Mouse (Mus musculus) frontal cortex, postnatal 10 days (tissue): Measurements from ENCODE around the gene Zfp277.

Source experiments
- DNase-seq, 2 experiments: peaks; one replicate each; pipeline ENCODE4 v3.0.0; 2022; ENCODE audit warnings: low spot score in 2 of 2, mixed read lengths in 1 of 2

Zfp277 gene

GRCm38 (mm10) chr12:40378621-40379537 is 66.8 kb downstream of the Zfp277 start:
- DNase-seq, result no peak

DNA sequence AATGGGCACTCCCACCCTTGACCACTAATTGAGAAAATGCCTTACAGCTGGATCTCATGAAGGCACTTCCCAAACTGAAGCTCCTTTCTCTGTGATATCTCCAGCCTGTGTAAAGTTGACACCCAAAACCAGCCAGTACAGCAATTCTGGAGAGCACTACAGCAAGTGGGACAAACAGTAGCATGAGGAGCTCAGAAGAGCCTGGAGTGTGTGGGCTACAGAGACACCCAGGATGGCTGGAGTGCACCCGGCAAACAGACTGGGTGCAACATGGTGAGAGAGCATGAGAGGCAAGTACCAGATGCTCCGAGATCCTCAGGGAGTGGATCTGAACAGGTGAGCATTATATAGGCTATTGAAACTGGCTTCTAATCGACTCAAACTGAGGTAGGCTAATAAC is 93.8 kb downstream of the Zfp277 start:
- DNase-seq, result no peak

- DNase-seq, result no peak
Measured at GRCm38 (mm10) chr12:40348251-40348650, 97.5 kb downstream of the Zfp277 start.

- DNase-seq, result no peak
Measured at GRCm38 (mm10) chr12:40347060-40347698, 98.5 kb downstream of the Zfp277 start.

DNA sequence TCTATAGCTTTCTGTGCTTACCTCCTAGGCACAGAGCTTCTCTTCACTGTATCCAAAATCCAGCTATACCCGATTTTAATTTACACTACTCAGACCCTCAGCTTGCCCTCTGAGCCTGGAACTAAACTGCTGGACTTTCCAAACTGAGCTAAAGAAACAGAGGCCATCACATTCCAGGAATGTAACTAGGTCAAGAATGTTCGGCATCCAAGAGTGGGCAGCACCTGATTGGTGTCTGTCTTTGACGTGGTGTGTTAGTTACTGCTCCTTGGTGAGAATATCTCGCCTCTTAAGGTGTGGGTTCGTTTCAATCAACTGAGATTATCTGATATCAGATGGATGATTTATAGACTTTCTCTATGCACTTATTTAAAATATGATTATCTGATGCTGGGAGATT is 104.3 kb downstream of the Zfp277 start:
- DNase-seq, result no peak

DNA sequence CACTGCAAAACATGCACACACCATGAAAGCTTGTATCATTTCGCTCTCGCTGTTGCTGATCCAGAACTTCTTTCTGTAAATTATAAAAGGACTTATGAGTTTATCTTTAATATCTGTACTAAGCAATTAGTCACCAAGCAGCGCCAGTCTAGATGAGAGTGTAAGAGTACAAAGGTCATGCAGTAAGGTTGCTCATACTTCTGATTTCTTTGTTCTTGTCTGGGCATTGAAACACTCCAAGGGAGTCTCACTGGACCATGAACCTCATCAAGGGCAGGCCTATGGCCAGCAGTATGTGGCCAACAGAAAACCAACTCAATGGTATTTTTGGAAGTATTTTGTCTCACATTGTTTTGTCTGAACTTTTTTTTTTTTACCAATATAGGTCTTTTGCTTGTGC is 110.4 kb downstream of the Zfp277 start:
- DNase-seq, result no peak

DNA sequence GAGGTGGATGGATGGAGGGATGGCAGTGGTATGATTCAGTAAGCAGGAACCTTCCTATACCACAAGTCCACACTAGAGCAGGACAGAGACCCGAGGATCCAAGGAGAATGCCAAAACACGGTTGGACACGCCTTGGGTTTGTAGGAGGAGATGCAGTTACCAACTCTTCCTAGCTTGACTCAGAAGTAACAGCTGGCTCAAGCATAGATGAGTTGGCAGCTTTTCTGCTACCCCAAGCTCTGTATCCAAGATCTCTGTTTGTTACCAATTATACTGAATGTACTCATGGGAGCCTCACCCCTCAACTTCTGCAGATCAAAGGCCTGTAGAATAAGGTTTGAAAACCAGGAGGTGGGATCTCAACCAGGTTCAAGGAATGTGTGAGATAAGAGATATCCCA is 114.2 kb downstream of the Zfp277 start:
- DNase-seq, result no peak

DNA sequence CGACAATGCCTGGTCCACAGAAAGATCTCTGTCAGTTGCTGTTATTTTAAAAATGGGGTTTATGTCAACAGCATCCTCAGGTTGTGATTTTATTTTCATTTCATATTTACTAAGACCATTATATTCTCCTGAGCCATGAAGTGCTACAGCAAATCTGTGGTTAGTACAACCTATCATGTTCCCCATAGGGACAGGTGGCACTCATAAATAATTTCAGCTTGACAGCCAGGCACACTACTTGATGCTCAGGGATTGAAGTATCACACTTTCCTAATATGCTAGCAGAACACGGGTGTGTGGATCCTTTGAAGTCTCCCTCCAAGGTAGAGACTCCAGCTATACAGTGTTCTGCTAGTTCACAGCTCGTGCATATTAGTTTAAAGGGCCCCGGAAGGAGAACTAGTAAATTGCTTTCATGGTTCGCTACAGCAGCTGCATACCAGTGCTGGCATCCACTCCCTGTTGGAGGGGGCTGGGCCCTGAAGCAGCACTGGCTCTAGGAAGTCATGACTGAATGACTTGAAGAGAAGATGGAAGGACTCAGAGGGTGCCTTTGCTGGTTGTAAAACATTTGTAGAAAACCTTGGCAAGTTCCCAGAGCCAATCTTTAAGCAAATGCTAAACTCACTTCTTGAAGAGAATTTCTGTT is 118.6 kb downstream of the Zfp277 start:
- DNase-seq, result no peak

GRCm38 (mm10) chr12:40325582-40325981 is 120.1 kb downstream of the Zfp277 start:
- no peak for DNase-seq

DNA sequence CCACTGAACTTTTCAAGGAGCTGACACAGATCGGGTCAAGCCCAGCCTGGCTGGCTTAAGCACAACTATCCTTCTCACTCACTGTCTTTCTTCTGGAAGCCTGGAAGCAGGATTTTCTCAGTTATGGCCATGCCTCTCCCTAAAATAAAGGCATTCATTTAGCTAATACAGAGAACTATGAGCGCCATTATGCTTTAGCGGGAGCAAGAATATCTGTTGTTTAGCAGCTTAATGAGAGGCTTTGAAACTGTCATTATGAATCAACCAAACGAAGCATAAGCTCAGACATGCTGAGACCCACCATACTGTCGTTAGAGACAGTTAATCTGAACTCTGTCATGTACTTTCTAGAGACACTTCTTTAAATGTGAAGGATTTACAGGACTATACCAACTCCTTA is 120.9 kb downstream of the Zfp277 start:
- DNase-seq, result no peak

DNA sequence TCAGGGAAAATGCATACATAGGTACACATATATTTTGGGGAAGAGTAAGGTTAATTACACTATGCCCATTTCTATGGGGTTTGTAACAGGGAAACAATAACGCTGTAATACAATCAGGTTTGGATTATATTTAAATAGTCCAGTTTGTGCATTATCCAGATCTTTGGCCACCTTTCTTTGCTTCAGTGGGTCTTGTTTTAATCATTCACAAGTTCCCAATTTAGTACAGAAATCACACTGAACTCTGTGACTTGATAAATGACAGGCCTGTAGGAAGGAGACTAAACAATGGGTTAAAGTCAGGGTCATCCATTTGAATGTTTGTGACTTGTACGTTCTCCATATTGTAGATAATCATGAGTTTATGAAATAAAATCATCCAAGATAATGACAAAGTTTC is 130.6 kb downstream of the Zfp277 start:
- no peak for DNase-seq

DNA sequence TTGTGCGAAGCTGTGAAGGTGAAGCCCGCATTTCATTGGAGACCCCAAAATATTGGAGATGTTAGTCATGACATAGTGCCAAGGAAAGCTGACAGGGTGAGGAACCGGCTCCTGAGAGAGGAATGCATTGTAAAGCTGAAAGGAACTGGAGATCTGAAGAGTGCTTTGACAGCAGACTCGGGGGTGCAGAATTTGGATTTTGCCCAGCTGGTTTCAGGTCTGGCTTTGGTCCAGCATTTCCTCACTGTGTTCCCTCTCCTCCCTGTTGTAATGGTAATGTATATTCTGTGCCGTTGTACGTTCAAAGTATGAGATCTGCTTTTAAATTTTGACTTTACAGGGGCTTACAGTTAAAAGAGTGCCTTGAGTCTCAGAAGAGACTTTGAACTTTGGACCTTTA is 141.7 kb downstream of the Zfp277 start:
- DNase-seq, result no peak

DNA sequence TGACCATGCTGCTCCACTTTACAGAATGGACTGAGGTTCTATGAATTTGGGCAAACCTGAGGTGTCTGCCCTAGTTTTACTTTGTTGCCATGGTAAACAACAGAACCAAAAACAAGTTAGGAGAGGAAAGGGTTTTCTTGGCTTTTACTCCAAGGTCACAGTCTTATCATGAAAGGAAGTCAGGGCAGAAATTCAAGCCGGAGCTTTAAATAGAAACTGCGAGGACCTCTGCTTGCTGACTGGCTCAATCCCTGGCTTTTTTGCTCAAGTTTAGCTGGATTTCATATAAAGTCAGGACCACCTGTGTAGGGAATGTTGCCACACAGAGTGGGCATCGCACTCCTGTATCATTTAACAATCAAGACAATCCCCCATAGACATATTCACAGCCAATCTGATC is 147.1 kb downstream of the Zfp277 start:
- DNase-seq, result no peak

GRCm38 (mm10) chr12:40286539-40286938 is 159.2 kb downstream of the Zfp277 start:
- no peak for DNase-seq

DNA sequence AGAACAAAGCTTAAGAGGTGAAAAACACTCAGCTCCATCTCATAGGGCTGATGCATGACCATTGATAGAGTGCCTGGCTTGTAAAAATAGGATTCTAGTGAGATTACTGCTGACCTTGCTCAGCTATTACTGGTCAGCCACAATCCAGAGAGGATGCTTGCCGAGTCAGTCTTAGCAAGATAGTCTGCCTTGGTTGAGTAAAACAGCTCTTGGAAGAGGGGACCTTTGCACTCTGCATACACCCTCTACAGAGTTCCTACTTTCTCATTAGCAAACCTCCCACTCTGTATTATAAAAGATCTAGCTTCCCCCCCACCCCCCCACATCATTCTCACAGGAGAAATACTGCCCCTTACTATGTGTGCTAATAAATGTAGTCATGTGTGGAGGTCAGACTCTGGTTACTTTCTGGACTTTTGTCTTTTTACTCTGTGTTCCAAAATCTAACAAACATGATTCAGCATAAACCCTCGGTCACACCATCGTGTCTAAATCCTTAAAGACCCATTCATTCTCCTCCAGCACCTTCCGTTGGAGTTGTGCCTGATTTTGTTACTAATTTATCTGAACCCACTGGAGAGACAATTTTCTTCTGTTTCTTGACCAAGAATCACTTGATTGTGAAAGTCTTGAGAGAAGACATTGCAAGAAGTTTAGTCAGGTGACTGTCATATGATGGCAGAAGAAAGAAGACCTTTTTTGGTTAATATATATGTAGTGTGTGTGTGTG is 164.9 kb downstream of the Zfp277 start:
- DNase-seq, result no peak

DNA sequence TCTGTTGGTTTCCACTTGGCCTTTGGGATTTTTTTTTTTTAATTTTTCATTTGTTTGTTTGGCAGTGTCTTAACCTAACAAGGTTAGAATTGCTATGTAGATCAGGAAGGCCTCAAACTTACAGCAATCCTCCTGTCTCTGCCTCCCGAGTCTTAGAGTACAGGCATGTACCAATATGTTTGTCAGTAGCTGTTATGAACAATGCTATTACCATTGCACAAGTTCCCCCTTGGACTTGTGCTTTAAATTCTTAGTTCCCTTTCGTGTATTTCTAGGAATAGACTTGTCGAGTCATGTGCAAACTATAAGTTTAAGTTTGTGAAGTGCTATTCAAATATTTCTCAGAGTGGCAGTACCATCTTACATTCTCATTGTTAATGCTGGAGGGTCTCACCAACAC is 168.1 kb downstream of the Zfp277 start:
- no peak for DNase-seq

GRCm38 (mm10) chr12:40274931-40275330 is 170.8 kb downstream of the Zfp277 start:
- no peak for DNase-seq

GRCm38 (mm10) chr12:40273339-40273738 is 172.4 kb downstream of the Zfp277 start:
- DNase-seq, result no peak

DNA sequence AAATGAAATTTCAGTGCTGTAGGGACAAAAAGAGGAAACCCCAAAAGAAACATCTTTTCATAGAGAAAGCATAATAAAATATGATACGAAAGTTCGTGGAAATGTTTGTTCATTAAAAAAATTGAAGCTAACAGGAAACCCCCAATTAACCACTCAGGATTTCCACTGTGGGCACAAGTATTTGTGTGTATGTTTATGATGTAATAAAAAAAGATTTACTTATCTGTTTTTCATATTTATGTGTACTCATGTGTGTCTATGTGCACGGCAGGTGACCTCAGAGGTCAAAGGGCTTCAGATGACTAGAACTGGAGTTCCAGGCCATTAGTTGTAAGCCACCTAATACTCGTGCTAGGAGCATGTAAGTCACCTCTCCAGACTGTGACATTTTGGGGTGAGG is 173.0 kb downstream of the Zfp277 start:
- DNase-seq, result no peak

DNA sequence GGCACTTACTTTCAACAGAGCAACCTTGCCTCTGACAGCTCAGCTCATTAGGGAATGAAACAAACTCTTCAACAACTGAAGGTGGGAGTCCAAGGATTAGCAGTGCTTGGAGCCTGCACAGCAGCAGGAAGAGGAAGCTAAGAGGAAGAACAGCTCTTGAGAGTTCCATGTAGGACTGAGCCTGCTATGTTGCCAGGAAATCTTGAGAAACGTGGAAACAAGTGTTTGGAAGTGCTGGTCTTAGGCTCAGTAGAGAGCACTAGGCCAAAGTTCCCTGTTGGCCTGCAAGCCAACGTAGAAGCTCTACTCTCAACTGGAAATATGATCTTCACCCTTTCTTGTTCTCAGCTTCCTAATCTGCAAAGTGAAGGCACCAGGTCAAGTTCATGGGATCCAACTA is 177.4 kb downstream of the Zfp277 start:
- DNase-seq, result no peak
